Mouse (Mus musculus): Measurements from ENCODE around the gene Tmem233.

Gene Tmem233

GRCm38 (mm10) chr5:116018196-116018595 lies 64.8 kb downstream of the Tmem233 start:
- POLR2A ChIA-PET = interaction anchor here in 3 of 4 experiments (0.6 to 3.1 kb wide), 6 partner anchors 10 to 47 kb away, joined by 3 to 13 read pairs (median 6); no protein-coding TSS in a partner anchor
- CTCF ChIA-PET = interaction anchor here in 3 of 4 experiments (0.7 to 3.9 kb wide), 8 partner anchors 11 to 171 kb away, joined by 3 to 41 read pairs (median 3); no protein-coding TSS in a partner anchor

GRCm38 (mm10) chr5:116017391-116017790 lies 65.7 kb downstream of the Tmem233 start:
- POLR2A ChIA-PET = interaction anchor here in 3 of 4 experiments (0.7 to 3.1 kb wide), 6 partner anchors 9 to 22 kb away, joined by 3 to 13 read pairs (median 6); no protein-coding TSS in a partner anchor
- CTCF ChIA-PET = interaction anchor here in 1 of 4 experiments (0.5 to 3.9 kb wide), 3 partner anchors 10 to 73 kb away, joined by 3 to 41 read pairs (median 9); no protein-coding TSS in a partner anchor

DNA sequence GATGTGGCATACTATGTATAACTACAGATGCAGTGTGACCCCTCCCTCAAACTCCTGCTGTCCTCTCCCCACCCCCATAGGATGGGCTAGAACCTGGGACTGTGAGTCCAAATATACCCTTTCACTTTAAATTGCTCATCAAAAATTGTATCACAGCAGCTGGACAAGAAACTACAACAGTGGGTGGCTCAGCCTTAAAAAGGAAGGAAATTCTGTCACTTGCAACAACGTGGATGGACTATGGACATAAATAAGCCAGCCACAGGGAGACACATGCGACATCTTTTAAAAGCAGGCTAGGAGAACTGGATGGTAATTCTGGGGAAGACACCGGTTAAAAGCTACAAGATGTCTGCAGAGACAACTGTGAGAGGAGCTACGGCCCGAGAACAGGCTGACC lies 66.5 kb downstream of the Tmem233 start:
- ChIA-PET CTCF (interaction anchor here in 2 of 4 experiments (0.7 to 3.9 kb wide), 2 partner anchors 9 to 292 kb away, joined by 3 to 41 read pairs; no protein-coding TSS in a partner anchor), POLR2A (interaction anchor here in 2 of 4 experiments (0.7 to 1.4 kb wide), 4 partner anchors 9 to 57 kb away, joined by 3 read pairs; no protein-coding TSS in a partner anchor)

GRCm38 (mm10) chr5:116014237-116014636 lies 68.8 kb downstream of the Tmem233 start:
- POLR2A ChIA-PET = interaction anchor here in 2 of 4 experiments (2.3 to 2.6 kb wide), 2 partner anchors 10 kb away, joined by 7 to 15 read pairs; partner anchors contain the start of gene Prkab1 (in 1 of the 2)
- CTCF ChIA-PET = no interaction called here

DNA sequence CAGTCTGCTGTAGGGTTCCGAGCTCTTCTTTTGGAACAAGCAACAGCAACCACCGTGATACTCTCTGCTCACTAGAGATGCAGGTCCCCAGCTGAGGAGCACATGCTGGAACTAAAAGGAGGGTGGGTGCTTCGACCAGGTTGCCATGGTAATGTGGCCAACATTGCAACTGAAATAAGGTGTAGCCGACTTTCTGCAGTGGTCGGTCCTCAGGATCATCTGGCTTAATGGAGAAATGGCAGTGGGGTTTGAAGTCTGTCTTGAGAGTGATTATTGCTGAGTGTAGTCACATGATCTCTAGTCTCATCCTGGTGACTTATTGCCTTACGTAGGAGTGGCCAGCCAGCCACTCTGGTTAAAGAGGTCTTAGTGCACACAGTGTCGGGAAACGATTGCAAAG lies 69.2 kb downstream of the Tmem233 start:
- POLR2A ChIA-PET = interaction anchor here (0.5 to 2.6 kb wide), 7 partner anchors 9 to 652 kb away, joined by 3 to 15 read pairs (median 5); partner anchors contain the start of gene Prkab1 (in 2 of the 4)
- CTCF ChIA-PET = interaction anchor here in 2 of 4 experiments (0.8 to 1.1 kb wide), 2 partner anchors 18 to 223 kb away, joined by 3 read pairs; no protein-coding TSS in a partner anchor

DNA sequence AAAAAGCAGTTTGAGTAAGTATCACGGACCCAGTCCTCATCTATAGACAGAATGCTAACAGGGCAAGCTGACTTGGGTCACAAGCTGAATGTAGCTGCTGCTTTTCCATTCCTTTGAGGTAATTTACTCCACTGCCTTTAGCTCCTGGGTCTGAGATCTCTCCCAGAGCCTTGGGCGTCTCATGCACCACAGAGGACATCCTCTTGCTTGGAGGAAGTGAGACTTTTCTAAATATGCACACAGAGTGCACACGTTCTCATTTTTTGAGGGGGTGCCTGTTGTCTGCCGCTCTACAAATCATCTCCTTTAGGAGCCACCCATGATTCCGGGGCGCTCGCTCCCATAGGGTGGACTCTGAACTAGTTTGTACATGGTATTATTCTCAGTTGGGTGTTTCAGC lies 70.5 kb downstream of the Tmem233 start:
- POLR2A ChIA-PET = interaction anchor here in 2 of 4 experiments (0.9 to 2.6 kb wide), 7 partner anchors 8 to 253 kb away, joined by 3 to 15 read pairs (median 4); partner anchors contain the start of gene Prkab1 (in 2 of the 2)
- CTCF ChIA-PET = interaction anchor here in 2 of 4 experiments (0.6 kb wide), 2 partner anchors 968 to 1396 kb away, joined by 5 to 7 read pairs; no protein-coding TSS in a partner anchor

DNA sequence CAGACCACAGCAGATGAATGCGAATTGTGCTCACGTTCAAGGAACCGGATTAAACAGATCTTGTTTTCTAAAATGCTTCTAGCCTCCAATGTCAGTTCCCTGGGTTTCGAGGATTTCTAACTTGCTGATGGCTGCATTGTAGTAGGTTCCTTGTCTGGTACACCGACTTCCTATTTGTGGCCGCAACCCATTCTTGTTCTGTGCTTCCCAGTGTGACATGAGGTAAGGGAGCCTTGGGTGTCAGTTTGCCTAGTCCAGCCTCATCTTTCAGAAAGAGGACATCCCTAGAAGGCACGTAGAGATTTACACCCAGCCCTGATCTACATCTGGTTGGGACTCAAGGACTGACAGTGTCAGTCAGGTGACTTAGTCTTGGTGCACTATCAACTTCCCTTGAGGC lies 71.3 kb downstream of the Tmem233 start:
- POLR2A ChIA-PET = interaction anchor here in 1 of 4 experiments (0.6 to 1.0 kb wide), 2 partner anchors 187 to 1727 kb away, joined by 3 read pairs; no protein-coding TSS in a partner anchor
- CTCF ChIA-PET = interaction anchor here in 1 of 4 experiments (0.6 kb wide), 1 partner anchor 967 kb away, joined by 5 read pairs; no protein-coding TSS in a partner anchor

- CTCF ChIA-PET = no interaction called here
- POLR2A ChIA-PET = interaction anchor here in 2 of 4 experiments (0.6 kb wide), 2 partner anchors 332 to 1102 kb away, joined by 3 to 4 read pairs; no protein-coding TSS in a partner anchor
Measured at GRCm38 (mm10) chr5:116009884-116010627, 73.0 kb downstream of the Tmem233 start.

- CTCF ChIA-PET = interaction anchor here in 2 of 4 experiments (0.5 to 5.0 kb wide), 4 partner anchors 8 to 132 kb away, joined by 3 to 41 read pairs (median 10); no protein-coding TSS in a partner anchor
- POLR2A ChIA-PET = interaction anchor here in 2 of 4 experiments (0.6 to 3.1 kb wide), 8 partner anchors 9 to 1651 kb away, joined by 3 to 35 read pairs (median 4); partner anchors contain the start of gene Prkab1 (in 1 of the 2)
Measured at GRCm38 (mm10) chr5:116009091-116009851, 73.8 kb downstream of the Tmem233 start.

DNA sequence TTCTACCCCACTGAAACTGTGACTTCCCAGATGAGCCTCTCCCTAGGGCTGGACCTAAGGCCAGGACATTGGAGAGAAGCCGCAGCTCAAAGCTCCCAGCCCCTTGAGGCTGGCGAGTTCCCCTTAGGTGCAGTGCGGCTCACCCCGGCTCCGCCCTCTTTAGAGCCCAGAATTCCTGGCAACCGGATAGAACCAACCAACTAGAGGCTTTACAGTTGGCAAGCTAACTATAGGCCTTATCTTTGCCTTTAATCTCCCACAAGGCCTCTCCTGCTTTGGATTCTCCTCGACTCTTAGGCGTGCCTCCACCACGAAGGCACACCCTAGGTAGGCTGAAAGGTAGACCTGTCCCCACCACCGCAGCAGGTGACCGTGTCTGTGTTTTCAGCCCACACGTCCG lies 75.3 kb downstream of the Tmem233 start:
- CTCF ChIA-PET = interaction anchor here (0.7 to 5.0 kb wide), 21 partner anchors 10 to 1409 kb away, joined by 3 to 41 read pairs (median 5); partner anchors contain the start of gene Prkab1 (in 2 of the 4)
- POLR2A ChIA-PET = interaction anchor here (0.6 to 3.1 kb wide), 37 partner anchors 9 to 517 kb away, joined by 3 to 35 read pairs (median 4); partner anchors contain the start of genes Prkab1 (in 3 of the 4), Cit (in 1 of the 4), Rab35 (in 1 of the 4) and Rplp0 (in 1 of the 4)

- ChIA-PET CTCF (interaction anchor here (0.5 to 5.0 kb wide), 50 partner anchors 8 to 1075 kb away, joined by 3 to 41 read pairs (median 4); partner anchors contain the start of gene Prkab1 (in 2 of the 4)), POLR2A (interaction anchor here (0.6 to 4.7 kb wide), 47 partner anchors 10 to 1971 kb away, joined by 3 to 35 read pairs (median 4); partner anchors contain the start of genes Prkab1 (in 3 of the 4), Cit (in 1 of the 4), Rab35 (in 1 of the 4) and Rplp0 (in 1 of the 4))
Measured at GRCm38 (mm10) chr5:116006324-116007099, 76.5 kb downstream of the Tmem233 start.

DNA sequence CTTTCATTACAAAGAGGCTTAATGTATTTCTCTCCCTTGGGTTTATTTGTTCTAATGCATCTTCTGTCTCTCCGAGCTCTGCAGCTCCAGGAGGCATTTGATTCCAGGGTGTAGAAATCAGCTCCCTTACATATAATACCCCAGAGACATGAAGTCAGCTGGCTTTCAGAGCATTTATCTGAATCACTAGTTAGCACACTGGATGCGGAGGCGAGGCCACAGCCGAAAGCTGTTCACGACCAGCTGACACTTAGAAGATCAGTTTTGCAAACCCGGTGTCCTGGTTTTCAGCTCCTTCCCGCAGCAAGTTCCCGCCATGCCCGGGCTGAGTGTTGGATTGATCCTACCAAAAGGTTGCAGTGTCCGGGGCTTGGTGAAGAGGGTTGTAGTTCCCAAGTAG lies 78.8 kb downstream of the Tmem233 start:
- ChIA-PET CTCF (interaction anchor here in 2 of 4 experiments (0.9 to 1.2 kb wide), 5 partner anchors 17 to 51 kb away, joined by 3 to 4 read pairs (median 4); partner anchors contain the start of gene Prkab1 (in 1 of the 2)), POLR2A (interaction anchor here in 2 of 4 experiments (0.6 to 4.7 kb wide), 15 partner anchors 8 to 786 kb away, joined by 3 to 31 read pairs (median 5); partner anchors contain the start of gene Prkab1 (in 2 of the 2))

- POLR2A ChIA-PET = interaction anchor here in 2 of 4 experiments (0.6 to 4.7 kb wide), 13 partner anchors 9 to 787 kb away, joined by 3 to 31 read pairs (median 5); partner anchors contain the start of gene Prkab1 (in 2 of the 2)
Measured at GRCm38 (mm10) chr5:116003825-116004224, 79.2 kb downstream of the Tmem233 start.

DNA sequence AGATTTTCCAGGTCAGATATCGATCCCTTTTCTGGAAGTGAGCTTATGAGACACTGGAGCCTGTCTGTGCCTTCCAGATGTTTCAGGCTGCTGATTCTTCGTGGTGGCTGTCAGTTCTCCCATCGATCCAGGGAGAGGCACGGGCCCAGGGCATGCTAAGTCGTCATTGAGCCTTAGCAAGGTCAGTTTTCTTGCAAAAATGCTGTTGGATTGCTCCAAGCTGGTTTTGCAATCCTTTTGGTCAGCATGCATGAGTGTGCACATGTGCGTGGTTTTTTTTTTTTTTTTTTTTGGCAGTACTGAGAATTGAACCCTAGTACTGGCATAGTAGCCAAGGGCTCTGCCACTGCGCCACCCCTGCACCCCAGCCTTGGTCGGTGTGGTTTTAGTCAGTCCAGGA lies 79.9 kb downstream of the Tmem233 start:
- POLR2A ChIA-PET = interaction anchor here in 1 of 4 experiments (1.8 to 4.7 kb wide), 2 partner anchors 10 to 23 kb away, joined by 4 to 31 read pairs; no protein-coding TSS in a partner anchor

More at GRCm38 (mm10) chr5:116003825-116004224, 79.2 kb downstream of the Tmem233 start:
- CTCF ChIA-PET = interaction anchor here in 2 of 4 experiments (0.6 to 1.2 kb wide), 5 partner anchors 20 to 1182 kb away, joined by 3 to 4 read pairs (median 4); partner anchors contain the start of gene Prkab1 (in 1 of the 2)

GRCm38 (mm10) chr5:115997376-115997775 lies 85.7 kb downstream of the Tmem233 start:
- ChIA-PET CTCF (no interaction called here), POLR2A (interaction anchor here in 1 of 4 experiments (1.9 to 2.1 kb wide), 2 partner anchors 8 to 10 kb away, joined by 6 to 7 read pairs; no protein-coding TSS in a partner anchor)

More for the DNA sequence above, 79.9 kb downstream of the Tmem233 start:
- CTCF ChIA-PET = interaction anchor here in 1 of 4 experiments (0.6 kb wide), 1 partner anchor 1182 kb away, joined by 3 read pairs; no protein-coding TSS in a partner anchor

GRCm38 (mm10) chr5:115994101-115994500 lies 88.9 kb downstream of the Tmem233 start:
- CTCF ChIA-PET = interaction anchor here in 1 of 4 experiments (0.6 kb wide), 1 partner anchor 1523 kb away, joined by 3 read pairs; no protein-coding TSS in a partner anchor
- POLR2A ChIA-PET = interaction anchor here in 1 of 4 experiments (1.8 to 2.3 kb wide), 2 partner anchors 9 to 12 kb away, joined by 4 to 14 read pairs; no protein-coding TSS in a partner anchor
